Comparison of ENCODE assay signal across 11 mouse cellular contexts in genomic region chr1:134193126-134193525, GRCm38 (mm10). TPM values are rescaled to one million over a fixed set of nuclear protein-coding genes. Genes with fewer than 3 reads are reported as not detected.
A peak's percentile ranks its signal among the peaks of the same experiment; 100 is the strongest.
DNase-seq lines count a peak whose midpoint lies in the region; ATAC-seq and TF ChIP-seq lines count a peak whose summit lies in the region.
"Had no signal": no experiment of that assay in that cellular context is flagged by ENCODE, and none has a peak within 500 bp of the region (broad histone marks: within the 10 kb centered on the region; RNA-seq: fewer than 3 reads in every experiment).

Gene Mybph (plus strand): TSS chr1:134193448.

- dilution Hi-C loops in CH12.LX (cut with MboI; ENCODE audit: extremely low pct_ligation_motif_present, extremely low pct_unique_long_range_greater_than_20kb, low sequenced_read_pairs), result no loop called here

- TF ChIP-seq RAD21 in CH12.LX (IDR thresholded peaks at IDR 0.05; ENCODE audit: low read depth, low read length), result no peak

- in situ Hi-C loops in CH12.LX (cut with MboI; ENCODE audit: low pct_ligation_motif_present, low pct_unique_long_range_greater_than_20kb, low sequenced_read_pairs), result loop anchor here (5.0 to 10.0 kb wide), 2 partner anchors 41 to 102 kb away; no protein-coding TSS in a partner anchor

- no peaks in the 10 kb centered on the region for H3K79me2 ChIP-seq in CH12.LX (replicated peaks; ENCODE audit: control insufficient read depth, extremely low read depth, insufficient read depth, poor library complexity, severe bottlenecking)

- DNase-seq in heart, postnatal 36 days, result no peak
- no peak for DNase-seq in CH12.LX (ENCODE audit: extremely low read depth)
- peak; percentile 46 for DNase-seq in embryonic facial prominence, embryonic 10.5 days (ENCODE audit: low spot score)
- peak; percentile 81 for DNase-seq in gastrocnemius, postnatal 25 days
- DNase-seq in kidney, adult 8-10 months, result no peak
- DNase-seq: liver had no signal

- TF ChIP-seq POLR2A in CH12.LX (IDR thresholded peaks at IDR 0.05; ENCODE audit: low read depth, low read length), result no peak

- no peaks in the 10 kb centered on the region for H3K36me3 ChIP-seq in heart, embryonic 12.5 days
- H3K36me3 ChIP-seq in CH12.LX (replicated peaks in 1 of 2; ENCODE audit: control insufficient read depth in 1 of 2, insufficient read depth in 1 of 2, low read length in 1 of 2), result no peaks in the 10 kb centered on the region
- H3K36me3 ChIP-seq in embryonic facial prominence, embryonic 10.5 days (replicated peaks), result no peaks in the 10 kb centered on the region
- no peaks in the 10 kb centered on the region for H3K36me3 ChIP-seq in liver, embryonic 12.5 days
- H3K36me3 ChIP-seq: lung, embryonic 15.5 days had no signal

- TF ChIP-seq EP300 in CH12.LX (IDR thresholded peaks at IDR 0.05; ENCODE audit: low read length), result no peak

- 0 out of 2 replicates have a peak within 1 kb of the TSS, but pooled peaks have one; percentile 16 for H3K9ac ChIP-seq in heart, embryonic 12.5 days
- H3K9ac ChIP-seq in CH12.LX (ENCODE audit: insufficient read depth, low read depth), result no peak within 1 kb of the TSS
- H3K9ac ChIP-seq in liver, embryonic 12.5 days, result no peak within 1 kb of the TSS
- H3K9ac ChIP-seq: lung, embryonic 15.5 days had no signal

- 68% methylated on average over 1 of the region's 1 CpGs for WGBS in heart, embryonic 12.5 days
- 48% methylated on average over 1 of the region's 1 CpGs for WGBS in embryonic facial prominence, embryonic 10.5 days
- 41% methylated on average over 1 of the region's 1 CpGs for WGBS in liver, embryonic 12.5 days (ENCODE audit: insufficient replicate concordance)

- no peak for ATAC-seq in heart, embryonic 12.5 days (ENCODE audit: insufficient number of reproducible peaks, low FRiP score)
- no peak for ATAC-seq in liver, embryonic 12.5 days
- ATAC-seq: forebrain, embryonic 14.5 days; Patski had no signal

- no peak for TF ChIP-seq CTCF in CH12.LX (conservative IDR thresholded peaks at IDR 0.05 in 1 of 2, IDR thresholded peaks at IDR 0.05 in 1 of 2; ENCODE audit: low read depth in 2 of 2, low read length in 2 of 2)

- peaks cover 19% of the 10 kb centered on the region; the same call in 1 of the 2 replicates for H3K27me3 ChIP-seq in heart, embryonic 12.5 days (replicated peaks)
- no peaks in the 10 kb centered on the region for H3K27me3 ChIP-seq in CH12.LX (replicated peaks)
- peaks cover 16% of the 10 kb centered on the region for H3K27me3 ChIP-seq in embryonic facial prominence, embryonic 10.5 days (replicated peaks; ENCODE audit: low read depth, poor library complexity, severe bottlenecking)
- H3K27me3 ChIP-seq in liver, embryonic 12.5 days (replicated peaks), result peaks cover 77% of the 10 kb centered on the region
- H3K27me3 ChIP-seq: Patski had no signal

- H3K27ac ChIP-seq in heart, embryonic 12.5 days (ENCODE audit: poor library complexity, severe bottlenecking), result no peak within 1 kb of the TSS; the same call in 1 of the 2 replicates
- peak within 1 kb of the TSS; percentile 26; the same call in 1 of the 2 replicates for H3K27ac ChIP-seq in CH12.LX (ENCODE audit: insufficient read depth, low read depth)
- H3K27ac ChIP-seq in embryonic facial prominence, embryonic 10.5 days (replicated peaks), result peak within 1 kb of the TSS; percentile 70
- H3K27ac ChIP-seq in liver, embryonic 12.5 days, result no peak within 1 kb of the TSS
- H3K27ac ChIP-seq: lung, embryonic 15.5 days had no signal

- H3K9me3 ChIP-seq in heart, embryonic 12.5 days (replicated peaks), result no peaks in the 10 kb centered on the region
- no peaks in the 10 kb centered on the region for H3K9me3 ChIP-seq in CH12.LX (replicated peaks; ENCODE audit: low read length)
- H3K9me3 ChIP-seq in embryonic facial prominence, embryonic 10.5 days, result no peaks in the 10 kb centered on the region
- H3K9me3 ChIP-seq in liver, embryonic 12.5 days (replicated peaks), result no peaks in the 10 kb centered on the region
- H3K9me3 ChIP-seq: lung, embryonic 15.5 days had no signal

- H3K4me3 ChIP-seq in heart, embryonic 12.5 days, result no peak within 1 kb of the TSS
- H3K4me3 ChIP-seq in CH12.LX (replicated peaks in 1 of 3; ENCODE audit: low read depth in 2 of 3, low read length in 2 of 3, poor library complexity in 1 of 3), result peak within 1 kb of the TSS in 1 of 3 experiments; percentile 18
- H3K4me3 ChIP-seq in embryonic facial prominence, embryonic 10.5 days, result 0 out of 2 replicates have a peak within 1 kb of the TSS, but pooled peaks have one; percentile 6
- no peak within 1 kb of the TSS for H3K4me3 ChIP-seq in liver, embryonic 12.5 days
- H3K4me3 ChIP-seq: lung, embryonic 15.5 days had no signal

- no peak within 1 kb of the TSS for H3K4me2 ChIP-seq in heart, embryonic 12.5 days
- H3K4me2 ChIP-seq in CH12.LX (ENCODE audit: insufficient read depth, low read depth, poor library complexity, severe bottlenecking), result peak within 1 kb of the TSS; percentile 73
- H3K4me2 ChIP-seq in liver, embryonic 12.5 days, result no peak within 1 kb of the TSS
- H3K4me2 ChIP-seq: lung, embryonic 15.5 days had no signal

- intact Hi-C loops in heart, postnatal 36 days (cut with DNase I), result no loop called here

- H3K4me1 ChIP-seq in heart, embryonic 12.5 days (replicated peaks), result peaks cover 45% of the 10 kb centered on the region
- peaks cover 40 to 92% of the 10 kb centered on the region in 2 experiments for H3K4me1 ChIP-seq in CH12.LX (ENCODE audit: control insufficient read depth in 1 of 2, insufficient read depth in 2 of 2)
- peaks cover 71% of the 10 kb centered on the region for H3K4me1 ChIP-seq in embryonic facial prominence, embryonic 10.5 days
- peaks cover 27% of the 10 kb centered on the region for H3K4me1 ChIP-seq in liver, embryonic 12.5 days

TF ChIP-seq in CH12.LX, 34 proteins besides CTCF, POLR2A, EP300 and RAD21:
- no peak for TF ChIP-seq CHD1 (IDR thresholded peaks at IDR 0.05; ENCODE audit: low read depth, low read length)
- TF ChIP-seq USF1 (IDR thresholded peaks at IDR 0.05; ENCODE audit: low read depth, low read length), result no peak
- TF ChIP-seq MAZ (IDR thresholded peaks at IDR 0.05; ENCODE audit: low read depth, low read length), result no peak
- TF ChIP-seq POLR2AphosphoS2 (IDR thresholded peaks at IDR 0.05; ENCODE audit: low read depth, low read length), result no peak
- TF ChIP-seq NRF1 (IDR thresholded peaks at IDR 0.05; ENCODE audit: low read depth, low read length), result no peak
- TF ChIP-seq JUND (conservative IDR thresholded peaks at IDR 0.05; ENCODE audit: low read depth, low read length), result no peak
- no peak for TF ChIP-seq ZNF384 (IDR thresholded peaks at IDR 0.05; ENCODE audit: low read depth, low read length)
- TF ChIP-seq SIN3A (IDR thresholded peaks at IDR 0.05; ENCODE audit: low read length), result no peak
- TF ChIP-seq E2F4 (IDR thresholded peaks at IDR 0.05; ENCODE audit: insufficient replicate concordance, low read depth, low read length), result no peak
- no peak for TF ChIP-seq ZMIZ1 (IDR thresholded peaks at IDR 0.05; ENCODE audit: low read depth, low read length)
- TF ChIP-seq HCFC1 (IDR thresholded peaks at IDR 0.05; ENCODE audit: low read depth, low read length), result no peak
- no peak for TF ChIP-seq RCOR1 (conservative IDR thresholded peaks at IDR 0.05; ENCODE audit: low read depth, low read length)
- no peak for TF ChIP-seq BHLHE40 (IDR thresholded peaks at IDR 0.05; ENCODE audit: low read depth, low read length)
- TF ChIP-seq MYC (IDR thresholded peaks at IDR 0.05; ENCODE audit: low read depth, low read length), result no peak

RNA-seq across cellular contexts. Expression of gene Mybph, which starts in this region (rescaled TPM):
- 0.39 and 0.54 TPM in 2 replicates for polyA plus RNA-seq in heart, embryonic 12.5 days (2016; fragmentation: Nextera tagmentation; extraction: Ambion mirVana)
- total RNA-seq in heart, postnatal 36 days (2021), result not detected
- total RNA-seq in CH12.LX (2012; rRNA removed) (0.25 TPM in 2 replicates), CH12.LX (2014; rRNA removed) (0.51 and 0.62 TPM in 2 replicates)
- 2.4 and 3.0 TPM in 2 replicates for polyA plus RNA-seq in CH12.LX (2012; ENCODE audit: insufficient read length, low read depth)
- polyA plus RNA-seq in embryonic facial prominence, embryonic 10.5 days (2016; fragmentation: Nextera tagmentation; extraction: Ambion mirVana), result 0.49 and 1.4 TPM in 2 replicates
- 100 to 1,000 TPM; 335 to 488 TPM for total RNA-seq in gastrocnemius, postnatal 25 days (2021)
- 0.37 and 1.1 TPM in 2 replicates for polyA plus RNA-seq in liver, embryonic 12.5 days (2016; fragmentation: Nextera tagmentation; extraction: Ambion mirVana)
- polyA plus RNA-seq: Patski had no signal

Comparison
In these comparisons a context has a peak if more than half of its experiments do, and no peak if none do; other contexts are left out.
1. RNA of gene Mybph (total RNA-seq): 335 to 488 TPM in gastrocnemius, postnatal 25 days; 0.25 to 0.62 TPM in CH12.LX and not detected in heart, postnatal 36 days; every median in the first group is over 100 times any median in the second.
2. H3K27ac ChIP-seq: peak in CH12.LX (single experiment) and embryonic facial prominence, embryonic 10.5 days (single experiment); none in heart, embryonic 12.5 days (single experiment) and liver, embryonic 12.5 days (single experiment).
3. DNase-seq: peak in embryonic facial prominence, embryonic 10.5 days (single experiment) and gastrocnemius, postnatal 25 days (single experiment); none in heart, postnatal 36 days (0 of 2), CH12.LX (single experiment) and kidney, adult 8-10 months (0 of 2).